Mouse (Mus musculus): ENCODE results near the gene Ube2g2.
A peak's percentile ranks its signal among the peaks of the same experiment; 100 is the strongest.

The Ube2g2 gene

GRCm38 (mm10) chr10:77606855-77607254 lies 15.2 kb upstream of the Ube2g2 start:
- peak; percentile 78 for DNase-seq (ENCODE audit: low spot score)

- no peak for DNase-seq (ENCODE audit: low spot score)
These were observed 14.6 kb upstream of the Ube2g2 start for GRCm38 (mm10) chr10:77607441-77607840.

- no peak for DNase-seq (ENCODE audit: low spot score)
These were observed 13.5 kb upstream of the Ube2g2 start for GRCm38 (mm10) chr10:77608589-77608988.

- no peak for DNase-seq (ENCODE audit: low spot score)
These were observed 11.7 kb upstream of the Ube2g2 start for GRCm38 (mm10) chr10:77610221-77610961.

GRCm38 (mm10) chr10:77613409-77613808 lies 8.7 kb upstream of the Ube2g2 start:
- no peak for DNase-seq (ENCODE audit: low spot score)

GRCm38 (mm10) chr10:77615647-77616046 lies 6.4 kb upstream of the Ube2g2 start:
- DNase-seq (ENCODE audit: low spot score): no peak

GRCm38 (mm10) chr10:77616166-77616565 lies 5.9 kb upstream of the Ube2g2 start:
- no peak for DNase-seq (ENCODE audit: low spot score)

GRCm38 (mm10) chr10:77616926-77617325 lies 5.1 kb upstream of the Ube2g2 start:
- no peak for DNase-seq (ENCODE audit: low spot score)

- DNase-seq (ENCODE audit: low spot score): no peak
These were observed 529 bp upstream of the Ube2g2 start for GRCm38 (mm10) chr10:77621546-77621945.

GRCm38 (mm10) chr10:77623069-77623492 lies 1.0 kb downstream of the Ube2g2 start:
- DNase-seq (ENCODE audit: low spot score): no peak

- no peak for DNase-seq (ENCODE audit: low spot score)
These were observed 1.7 kb downstream of the Ube2g2 start for GRCm38 (mm10) chr10:77623639-77624400.

- no peak for DNase-seq (ENCODE audit: low spot score)
These were observed 2.5 kb downstream of the Ube2g2 start for GRCm38 (mm10) chr10:77624570-77624995.

GRCm38 (mm10) chr10:77626036-77626435 lies 4.0 kb downstream of the Ube2g2 start:
- no peak for DNase-seq (ENCODE audit: low spot score)

GRCm38 (mm10) chr10:77626591-77626990 lies 4.5 kb downstream of the Ube2g2 start:
- no peak for DNase-seq (ENCODE audit: low spot score)

- peak; percentile 73 for DNase-seq (ENCODE audit: low spot score)
These were observed 5.4 kb downstream of the Ube2g2 start for GRCm38 (mm10) chr10:77627497-77627896.

- no peak for DNase-seq (ENCODE audit: low spot score)
These were observed 7.1 kb downstream of the Ube2g2 start for GRCm38 (mm10) chr10:77629163-77629562.

- peak; percentile 20 for DNase-seq (ENCODE audit: low spot score)
These were observed 7.9 kb downstream of the Ube2g2 start for GRCm38 (mm10) chr10:77629970-77630369.

- no peak for DNase-seq (ENCODE audit: low spot score)
These were observed 11.9 kb downstream of the Ube2g2 start for GRCm38 (mm10) chr10:77634016-77634415.

GRCm38 (mm10) chr10:77634452-77635231 lies 12.6 kb downstream of the Ube2g2 start:
- DNase-seq (ENCODE audit: low spot score): no peak

GRCm38 (mm10) chr10:77636234-77636922 lies 14.3 kb downstream of the Ube2g2 start:
- no peak for DNase-seq (ENCODE audit: low spot score)

GRCm38 (mm10) chr10:77638956-77639355 lies 16.9 kb downstream of the Ube2g2 start:
- DNase-seq (ENCODE audit: low spot score): no peak

- no peak for DNase-seq (ENCODE audit: low spot score)
These were observed 21.1 kb downstream of the Ube2g2 start for GRCm38 (mm10) chr10:77643160-77643559.
